Mouse (Mus musculus): ENCODE measurements at regions not wholly inside any gene's neighbourhood (a gene's known extent, or its start where the extent isn't known, plus 50 kb on each side); places are given as distances from the start of the nearest gene placed in this dataset.

DNA sequence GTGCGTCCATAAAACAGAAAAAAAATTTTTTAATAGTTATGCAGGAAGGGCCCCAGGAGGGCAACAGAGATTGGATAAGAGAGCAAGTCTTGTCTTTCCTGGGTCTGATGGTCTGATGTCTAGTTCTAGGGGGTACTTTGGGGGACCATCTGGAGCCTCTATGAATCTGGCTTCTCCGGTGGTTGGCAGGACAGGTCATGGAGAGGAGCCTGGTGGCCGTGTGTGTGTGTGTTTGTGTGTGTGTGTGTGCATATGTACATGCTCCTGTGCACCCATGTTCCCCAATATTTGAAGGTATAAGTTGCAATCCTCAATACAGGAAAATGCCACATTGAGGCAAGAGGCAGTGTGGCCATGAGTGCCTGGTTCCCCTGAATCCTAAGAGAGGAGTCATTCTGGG, 72.5 kb upstream of the Wnt7b start:
- no peak for TF ChIP-seq CTCF (IDR thresholded peaks at IDR 0.05; ENCODE audit: borderline replicate concordance, extremely low read depth, insufficient read depth, insufficient read length)
- no peak for TF ChIP-seq POLR2A (IDR thresholded peaks at IDR 0.05; ENCODE audit: borderline replicate concordance, extremely low read depth, insufficient read depth, insufficient read length, poor library complexity, severe bottlenecking)
